Mouse (Mus musculus) gastrocnemius, postnatal 25 days (tissue): ENCODE measurements at regions not wholly inside any gene's neighbourhood (a gene's known extent, or its start where the extent isn't known, plus 50 kb on each side); places are given as distances from the start of the nearest gene placed in this dataset.

Experiments
- DNase-seq: peaks from one replicate; pipeline ENCODE4 v3.0.0; 2022

DNA sequence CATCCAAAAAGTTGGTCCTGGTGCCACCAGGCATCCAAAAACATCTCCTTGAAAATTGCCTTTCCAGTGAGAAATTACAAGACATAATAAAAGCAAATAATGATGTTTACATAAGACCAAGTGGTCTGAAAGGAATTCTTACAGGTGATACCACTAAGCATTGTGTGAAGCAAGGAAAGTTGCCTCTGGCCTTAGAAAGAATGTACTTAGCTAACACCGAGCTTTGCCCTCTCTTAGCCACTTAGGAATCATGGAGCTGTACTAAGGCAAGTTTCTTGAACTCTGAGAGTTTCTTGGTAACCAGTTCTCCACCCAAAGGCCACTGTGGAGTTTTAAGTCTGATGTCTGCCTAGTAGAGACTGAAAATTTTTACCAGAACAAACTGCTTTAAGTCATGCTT, 359.4 kb upstream of the Cdh11 start:
- DNase-seq, result no peak

DNA sequence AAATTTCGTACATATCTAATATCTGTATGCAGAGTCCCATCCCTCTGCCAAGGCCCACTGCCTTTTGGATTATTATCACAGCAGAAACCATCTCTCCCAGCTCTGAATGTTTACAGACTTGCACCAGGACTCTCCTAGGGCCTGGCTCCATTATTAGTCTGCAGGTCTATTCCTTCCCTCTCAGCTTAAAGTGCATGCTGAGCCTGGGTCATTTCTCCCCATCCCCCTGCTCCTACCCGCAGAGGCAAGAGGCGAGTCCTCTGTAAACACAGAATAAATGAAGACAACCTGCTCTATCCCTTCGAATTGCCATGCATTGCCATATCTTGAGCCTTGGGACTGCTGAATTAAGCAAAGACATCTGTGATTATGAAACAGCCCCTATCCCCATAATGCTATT, 362.6 kb upstream of the Cdh11 start:
- DNase-seq, result no peak

DNA sequence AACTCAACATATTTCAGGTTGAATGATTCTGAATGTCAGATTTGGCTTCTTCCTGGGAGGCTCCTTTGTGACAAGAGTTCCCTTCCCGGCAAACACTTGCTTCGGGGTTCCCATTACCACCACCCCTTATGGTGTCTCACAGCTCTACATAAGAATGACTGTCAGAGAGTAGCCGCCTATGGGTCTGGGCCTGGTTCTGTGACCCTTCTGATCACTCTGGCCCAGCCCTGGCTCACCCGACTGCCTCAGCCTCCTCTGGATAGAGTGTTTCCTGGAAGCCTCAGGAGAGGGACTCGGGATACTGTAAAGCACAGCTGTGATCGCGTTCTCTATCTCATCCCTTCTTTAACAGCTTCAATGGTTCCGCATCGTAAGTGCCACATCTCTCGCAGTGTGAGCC, 363.0 kb upstream of the Cdh11 start:
- DNase-seq, result no peak

DNA sequence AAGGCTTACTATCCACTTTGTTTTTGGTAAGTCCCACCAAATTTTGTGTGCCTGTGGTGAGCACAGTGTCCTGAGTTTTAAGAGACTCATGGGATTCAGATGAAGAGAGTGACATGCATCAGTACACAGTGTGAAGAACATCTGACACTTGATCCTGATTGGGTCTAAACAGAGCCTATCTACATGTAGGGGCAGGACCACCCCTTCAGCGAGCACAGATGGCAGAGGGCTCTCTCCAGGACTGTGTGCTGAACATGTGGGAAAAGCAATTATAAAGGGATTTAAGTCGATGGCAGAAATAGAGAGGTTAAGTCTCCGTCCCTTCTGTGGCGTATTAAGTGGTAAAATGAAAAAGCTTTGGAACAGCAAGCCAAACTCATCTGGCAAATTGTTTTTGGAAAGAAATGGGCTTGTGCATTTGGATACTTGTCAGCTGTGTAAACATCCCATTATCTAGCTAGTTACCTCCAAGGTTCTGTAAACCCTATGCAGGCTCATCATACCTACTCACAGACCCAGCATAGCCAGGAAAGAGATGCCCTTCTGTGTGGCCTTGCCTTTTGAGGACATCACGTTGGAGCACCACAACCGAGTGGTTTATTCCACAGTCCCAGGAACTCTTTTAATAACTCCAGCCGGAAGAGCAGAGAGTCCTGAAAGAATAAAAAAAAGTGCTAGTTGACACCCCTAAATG, 381.3 kb upstream of the Cdh11 start:
- no peak for DNase-seq

DNA sequence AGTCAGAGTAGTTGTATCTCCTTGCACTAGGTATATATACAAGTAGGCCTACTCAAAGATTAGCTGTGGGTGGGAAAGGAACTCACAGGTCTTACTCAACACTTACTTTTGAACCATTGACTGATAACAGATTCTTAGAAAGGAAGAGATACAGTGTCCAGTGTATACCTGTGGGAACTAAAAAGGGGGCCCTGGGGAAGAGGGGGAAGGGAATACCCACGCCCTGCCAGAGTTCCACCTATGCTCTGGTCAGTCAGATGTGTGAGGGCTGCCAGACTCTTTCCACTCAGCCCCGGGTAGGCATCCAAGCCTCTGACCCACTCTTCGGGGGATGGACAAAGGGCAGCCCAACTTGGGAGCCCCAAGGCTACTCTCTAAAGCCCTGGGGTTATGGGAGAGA, 387.9 kb upstream of the Cdh11 start:
- DNase-seq, result no peak

DNA sequence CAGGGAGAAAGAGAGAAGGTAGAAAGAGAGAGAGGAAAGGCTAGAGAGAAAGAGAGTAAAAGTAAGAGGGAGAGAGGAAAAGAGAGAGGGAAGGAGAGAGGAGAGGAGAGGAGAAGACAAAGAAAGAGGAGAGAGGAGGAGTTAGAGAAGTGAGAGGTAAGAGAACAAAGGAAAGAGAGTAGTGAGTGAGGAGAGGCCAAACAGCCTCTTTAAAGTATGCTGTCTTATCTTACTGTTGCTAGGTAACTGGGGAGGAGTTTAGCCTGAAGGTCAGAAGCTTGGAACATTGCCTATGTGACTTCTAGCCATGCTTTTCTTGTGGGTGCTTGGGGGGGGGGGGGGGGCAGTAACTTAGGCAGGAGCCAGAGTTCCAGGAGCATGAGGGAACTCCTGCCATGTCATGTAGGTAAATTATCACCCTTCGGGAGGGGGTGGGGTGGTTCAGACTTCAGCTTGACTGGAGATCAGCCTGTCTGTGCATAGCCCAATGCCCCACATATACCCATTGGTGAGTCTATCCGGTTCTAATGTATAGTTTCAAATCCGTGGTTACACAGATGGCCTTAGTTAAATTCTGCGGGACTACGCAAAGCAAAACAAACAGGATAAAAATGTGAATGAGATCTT, 388.5 kb upstream of the Cdh11 start:
- no peak for DNase-seq

DNA sequence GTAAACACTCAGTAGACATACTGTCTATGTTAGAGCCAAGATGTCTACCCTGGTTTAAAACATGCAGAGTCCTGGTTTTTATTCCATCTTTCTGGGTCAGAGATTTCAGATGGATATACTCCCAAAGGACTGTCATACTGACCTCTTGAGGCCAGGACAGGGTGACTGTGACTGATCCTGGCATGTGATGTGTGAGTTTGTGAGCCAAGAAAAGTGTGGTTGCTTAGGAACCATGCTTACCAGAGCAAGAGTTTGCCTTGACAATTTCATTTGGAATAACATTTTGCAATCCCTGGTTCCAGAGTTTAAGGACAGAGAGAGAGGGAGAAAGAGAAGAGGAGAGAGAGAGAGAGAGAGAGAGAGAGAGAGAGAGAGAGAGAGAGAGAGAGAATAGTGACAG, 395.2 kb upstream of the Cdh11 start:
- no peak for DNase-seq

DNA sequence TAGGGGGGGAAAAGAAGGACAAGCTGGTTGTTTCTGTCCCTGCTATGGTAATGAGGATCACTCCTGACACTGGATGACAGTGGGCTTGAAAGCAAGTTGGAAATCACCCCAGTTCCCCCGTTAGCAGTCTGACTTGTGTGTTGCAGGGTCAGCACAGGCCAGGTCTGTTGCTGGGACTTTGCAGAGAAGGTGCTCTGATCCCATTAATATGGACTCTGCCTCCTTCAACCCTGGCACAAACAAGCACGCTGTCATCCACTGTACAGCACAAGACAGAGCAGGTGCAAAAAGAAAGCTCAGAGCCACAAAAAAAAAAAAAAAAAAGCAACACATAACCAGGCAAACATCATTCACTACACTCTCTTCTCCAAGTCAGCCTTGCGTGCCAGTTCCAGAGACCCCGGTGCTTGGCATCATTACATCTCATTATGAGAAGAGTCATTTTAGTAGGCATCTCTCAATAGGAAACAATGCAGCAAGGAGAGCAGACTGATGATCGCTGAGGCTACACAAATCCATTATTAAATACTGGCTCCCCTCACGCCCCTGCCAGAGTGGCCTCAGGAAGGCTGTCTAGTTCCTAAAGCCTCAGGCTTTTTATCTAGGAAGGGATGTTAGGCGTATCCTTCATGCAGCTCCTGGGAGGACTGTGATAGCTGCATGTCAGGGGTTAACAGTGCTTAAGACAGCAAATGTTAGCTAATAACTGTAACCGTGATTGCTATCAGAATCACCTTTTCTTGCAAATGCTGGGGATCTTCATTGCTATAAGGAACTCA, 403.5 kb upstream of the Cdh11 start:
- DNase-seq, result no peak

DNA sequence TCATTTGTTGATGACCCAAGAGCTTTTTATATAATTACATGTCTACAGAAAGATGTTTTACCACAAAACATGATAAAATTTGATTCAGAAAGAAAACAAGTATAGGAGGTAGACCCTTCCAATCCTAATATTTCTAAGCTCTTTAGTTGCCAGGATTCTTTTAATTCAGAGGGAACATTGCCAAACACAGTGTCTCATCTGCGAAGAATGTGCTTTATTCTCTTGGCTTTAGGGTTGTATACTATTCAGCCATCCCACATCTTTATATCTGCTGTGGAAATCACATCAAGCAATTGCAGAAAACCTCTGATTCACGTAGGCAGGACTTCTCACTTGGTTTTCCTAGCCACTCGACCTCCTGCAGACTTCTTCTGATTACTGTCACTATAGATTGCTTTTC, 412.8 kb upstream of the Cdh11 start:
- no peak for DNase-seq

DNA sequence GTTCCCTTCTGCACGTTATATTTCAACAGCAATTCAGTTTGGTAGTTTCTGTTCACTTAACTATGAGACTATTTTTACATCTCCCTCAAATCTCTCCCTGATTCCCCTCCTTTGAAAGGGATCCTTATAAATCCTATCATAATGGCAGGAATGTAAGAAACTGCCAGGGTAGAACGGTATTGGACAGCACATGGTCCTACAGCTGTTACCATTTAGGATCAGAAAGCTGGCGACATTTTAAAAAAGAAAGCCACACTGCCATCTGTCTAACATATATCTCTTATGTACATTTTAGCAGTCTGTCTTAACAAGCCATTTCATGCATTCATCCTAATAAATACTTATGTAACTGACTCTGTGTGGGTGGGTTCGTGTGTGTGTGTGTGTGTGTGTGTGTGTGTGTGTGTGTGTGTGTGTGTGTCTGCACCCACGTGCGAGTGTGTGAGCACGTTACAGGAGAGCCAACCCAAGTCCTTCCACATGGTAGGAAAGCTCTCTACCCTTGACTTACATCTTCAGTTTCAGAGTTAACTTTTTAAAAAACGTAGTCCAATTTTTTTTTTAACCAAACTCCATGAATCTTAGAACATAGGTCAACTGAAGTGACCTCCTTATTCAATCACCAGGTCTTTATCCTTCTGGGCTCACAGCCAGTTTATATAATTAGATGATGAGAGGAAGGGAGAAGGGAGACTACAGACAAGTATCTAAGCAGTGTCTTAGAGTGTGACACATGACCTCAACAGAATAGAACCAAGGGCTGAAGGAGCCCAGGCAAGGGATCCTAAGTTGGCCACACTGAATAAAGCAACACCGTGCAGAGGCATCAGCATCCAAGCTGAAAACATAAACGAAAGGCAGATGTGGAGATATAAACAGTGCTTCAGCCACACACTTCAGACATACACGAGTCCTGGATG, 414.5 kb upstream of the Cdh11 start:
- DNase-seq, result no peak

DNA sequence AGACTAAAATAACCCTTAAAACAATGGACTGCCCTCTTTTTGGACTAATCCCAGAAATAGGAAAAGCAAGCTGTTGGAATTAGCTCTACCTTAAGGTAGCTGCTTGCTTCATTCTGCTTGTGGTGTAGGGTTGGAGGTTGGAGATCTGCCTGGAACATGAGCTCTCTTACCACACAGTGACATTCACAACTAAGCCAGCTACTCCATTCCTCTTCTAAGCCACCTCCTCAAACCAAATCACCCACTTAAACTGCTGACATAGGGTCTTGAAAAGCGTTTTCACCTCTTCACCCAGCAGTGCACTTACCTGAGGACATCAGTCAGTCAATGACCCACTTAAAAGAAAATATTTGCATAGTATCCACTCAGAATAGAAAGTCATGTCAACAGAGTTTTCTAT, 418.3 kb upstream of the Cdh11 start:
- DNase-seq, result no peak

DNA sequence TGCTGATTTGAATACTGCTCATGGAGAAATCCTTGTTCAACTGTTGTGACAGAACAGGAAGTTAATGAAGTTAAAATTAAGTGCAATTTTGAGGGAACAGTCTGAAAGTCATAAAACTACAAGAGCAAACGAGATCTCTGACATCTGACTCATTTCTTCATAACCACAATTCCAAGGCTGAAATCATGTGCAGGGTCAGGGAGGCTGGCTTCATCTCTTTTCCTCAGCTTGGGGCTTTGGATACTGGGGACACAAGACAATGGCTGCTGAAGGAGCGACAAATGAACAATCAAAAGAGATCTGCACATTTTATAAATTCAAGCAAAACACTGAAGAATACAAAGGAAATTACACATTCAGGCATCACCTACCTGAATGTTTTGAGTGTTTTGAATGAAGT, 429.2 kb upstream of the Cdh11 start:
- no peak for DNase-seq

DNA sequence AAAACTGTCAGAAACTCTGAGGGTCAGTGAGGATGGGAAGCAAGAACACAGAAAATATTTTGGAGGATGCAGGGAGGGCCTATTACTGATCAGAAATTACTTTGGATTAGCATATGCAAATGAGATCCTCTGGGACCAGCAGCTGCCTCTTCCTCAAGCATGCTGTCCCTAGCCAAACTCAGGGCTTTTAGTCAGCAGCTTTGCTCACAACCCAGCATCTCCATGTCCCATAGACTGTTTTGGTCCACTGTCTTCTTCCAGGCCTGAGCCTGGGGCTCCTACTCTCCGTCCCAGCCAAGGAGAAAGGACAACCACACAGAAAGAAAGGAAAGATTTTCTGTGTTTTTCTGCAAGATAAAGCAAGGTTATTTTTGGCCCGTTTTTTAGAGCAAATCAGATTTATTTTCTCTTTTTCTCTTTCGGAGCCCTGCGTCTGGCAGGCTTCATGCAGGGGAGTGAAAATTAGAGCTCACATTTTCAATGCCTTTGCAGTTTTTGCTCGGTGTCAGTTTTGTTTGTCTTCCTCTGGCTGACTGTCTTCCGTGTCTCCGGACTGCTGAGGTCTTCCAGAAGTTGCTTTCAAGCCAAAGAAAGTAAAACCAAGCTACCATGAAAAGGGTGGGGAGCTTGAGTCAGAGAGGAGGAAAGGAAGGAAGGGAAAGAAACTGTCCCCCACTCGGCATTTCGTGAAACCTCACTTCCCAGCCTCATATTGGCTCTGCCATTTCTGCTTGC, 445.5 kb upstream of the Cdh11 start:
- no peak for DNase-seq

DNA sequence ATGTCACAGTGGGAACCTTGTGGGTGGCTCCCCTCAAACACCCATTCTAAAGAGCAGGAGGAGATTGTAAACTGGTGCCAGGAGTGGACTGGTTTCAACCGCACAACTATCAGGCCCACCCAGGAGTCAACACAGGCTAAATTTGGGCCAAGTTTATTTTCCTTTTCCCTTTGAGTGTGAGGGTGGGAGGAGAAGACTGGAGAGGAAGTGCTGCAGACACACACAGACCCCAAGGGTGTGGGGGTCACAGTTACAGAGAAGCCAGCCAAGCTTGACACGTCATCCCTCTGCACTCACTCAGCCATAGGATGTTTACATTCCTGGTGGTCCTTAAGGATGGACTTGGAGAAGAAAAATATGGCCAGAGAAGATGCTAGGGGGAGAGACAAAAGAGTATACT, 448.9 kb upstream of the Cdh11 start:
- DNase-seq, result no peak

DNA sequence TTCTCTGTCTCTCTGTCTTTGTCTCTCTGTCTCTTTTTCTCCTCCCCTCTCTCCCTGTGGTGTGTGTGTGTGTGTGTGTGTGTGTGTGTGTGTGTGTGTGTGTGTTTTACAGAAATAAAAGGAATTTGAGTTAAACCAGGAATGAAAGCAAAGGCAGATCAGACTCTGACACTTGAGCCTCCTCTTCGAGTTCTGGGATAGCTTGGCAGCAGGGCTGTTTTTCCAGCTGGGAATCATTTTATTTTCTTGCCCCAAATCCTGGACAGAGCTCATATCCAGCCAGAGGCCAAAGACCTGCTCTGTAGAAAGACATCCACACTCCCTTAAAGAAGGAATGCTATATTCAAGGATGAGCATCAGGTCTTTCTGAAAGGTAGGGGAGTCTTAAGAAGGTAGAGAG, 450.2 kb upstream of the Cdh11 start:
- peak; percentile 37 for DNase-seq

DNA sequence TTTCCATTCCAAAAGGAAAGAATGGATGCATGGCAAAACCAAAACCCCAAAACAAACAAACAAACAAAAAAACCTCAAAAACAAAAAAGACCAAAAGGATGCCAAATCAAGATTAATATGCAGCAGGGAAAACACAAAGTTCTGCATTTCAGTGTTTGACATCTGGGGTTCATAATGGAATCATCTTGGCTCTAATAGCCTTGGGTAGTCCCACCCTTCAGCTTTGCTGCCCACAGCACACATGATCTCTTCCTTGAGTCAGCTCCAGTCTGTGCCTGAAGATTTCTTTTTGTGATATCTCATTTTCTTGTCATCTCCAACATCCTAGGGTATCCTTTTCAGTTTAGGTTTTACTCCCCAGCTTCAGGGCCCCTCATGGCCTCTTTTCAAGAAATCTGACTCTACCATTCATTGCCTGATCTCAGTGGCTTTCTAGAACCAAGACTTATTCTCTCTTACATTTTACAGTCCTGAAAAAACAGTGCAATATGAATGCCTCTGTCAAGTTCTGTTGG, 453.1 kb upstream of the Cdh11 start:
- no peak for DNase-seq

DNA sequence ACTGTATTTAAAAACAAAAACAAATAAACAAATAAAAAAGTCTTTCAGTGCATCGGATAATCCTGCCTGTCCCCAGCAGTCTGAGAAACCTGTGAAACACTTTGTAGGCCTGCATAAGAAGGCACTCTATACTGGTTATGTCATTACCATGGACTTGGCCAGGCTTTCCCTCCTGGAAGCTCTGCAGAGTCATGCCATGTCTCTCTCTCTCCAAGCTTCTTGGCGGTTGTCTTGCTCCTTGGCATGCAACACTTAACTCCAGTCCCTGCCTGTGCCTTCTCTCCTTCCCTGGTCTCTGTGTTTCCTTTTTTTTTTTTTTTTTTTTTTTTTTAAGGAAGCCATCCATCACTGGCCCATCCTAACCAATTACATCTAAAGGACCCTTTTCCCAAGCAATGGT, 458.7 kb upstream of the Cdh11 start:
- DNase-seq, result no peak

DNA sequence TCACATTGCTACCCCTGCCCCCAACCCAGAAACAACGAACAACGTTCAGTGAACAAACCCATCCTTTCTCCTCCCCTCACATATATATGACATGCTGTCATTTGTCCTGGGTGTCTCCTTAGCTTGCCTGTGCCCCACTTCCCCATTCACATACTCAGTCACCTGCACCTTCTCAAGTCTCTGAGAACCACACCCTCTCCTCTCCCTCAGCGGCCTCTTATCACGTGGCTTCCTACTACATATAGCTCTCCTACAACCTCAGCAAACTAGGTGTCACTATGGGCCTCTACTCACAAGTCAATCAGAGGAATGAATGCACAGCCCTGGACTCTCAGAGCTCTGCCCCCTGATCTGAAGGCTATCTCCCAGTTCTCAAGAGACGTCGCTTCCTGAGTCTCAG, 459.2 kb upstream of the Cdh11 start:
- DNase-seq, result no peak

DNA sequence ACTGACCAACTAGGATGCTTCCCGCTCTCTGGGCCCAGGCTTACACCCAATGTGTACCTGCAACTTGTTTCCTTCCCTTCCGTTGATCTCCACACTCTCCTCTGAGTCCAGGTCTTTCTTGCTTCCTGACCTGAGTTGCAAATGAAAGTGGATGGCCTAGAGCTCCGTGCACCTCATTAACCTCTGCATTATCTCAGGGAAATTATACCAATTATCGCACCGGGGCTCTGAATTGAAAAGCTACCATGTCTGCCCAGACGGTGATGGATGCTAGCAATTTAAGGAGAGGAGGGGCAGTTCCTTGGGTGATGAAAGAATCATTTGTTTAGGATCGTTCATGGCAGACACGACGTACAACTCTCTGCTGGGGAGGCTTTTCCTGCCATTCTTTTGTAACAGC, 460.4 kb upstream of the Cdh11 start:
- DNase-seq, result no peak

DNA sequence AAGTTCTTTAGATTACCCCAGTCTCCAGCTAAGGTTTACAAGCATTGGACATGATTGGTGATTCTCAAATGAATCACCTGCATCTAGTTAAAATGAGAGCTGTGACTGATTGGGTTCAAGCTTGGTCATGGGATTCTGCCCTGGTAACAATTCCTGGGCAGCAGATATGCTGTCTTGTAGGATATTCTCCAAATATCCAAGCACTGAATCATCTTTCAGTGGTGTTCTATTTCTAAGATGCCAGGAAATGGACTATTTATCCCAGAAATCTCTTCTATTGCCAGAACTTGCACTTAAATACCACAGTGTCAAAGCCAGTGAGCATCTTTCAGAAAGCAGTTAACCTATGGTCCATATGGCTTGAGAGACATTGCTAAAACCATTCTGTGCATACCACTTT, 475.8 kb upstream of the Cdh11 start:
- DNase-seq, result no peak

DNA sequence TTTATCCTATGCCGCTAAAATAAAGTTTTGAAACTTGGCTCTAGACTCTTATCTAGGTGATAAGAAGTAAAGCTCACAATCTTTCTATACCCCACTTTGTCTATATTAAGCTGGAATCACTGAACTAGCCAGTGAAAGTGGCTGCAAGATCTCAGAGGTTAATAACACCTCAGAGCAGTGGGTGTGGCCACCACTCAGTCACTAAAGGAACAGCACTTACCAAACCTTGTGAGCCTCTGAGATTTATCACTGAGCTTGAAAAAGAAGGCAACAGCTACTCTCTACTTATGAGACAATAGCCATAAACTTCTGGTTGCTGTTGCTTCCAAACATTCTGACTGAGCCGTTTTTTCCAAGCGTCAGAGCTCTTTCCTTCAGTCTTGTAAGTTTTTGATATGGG, 484.6 kb upstream of the Cdh11 start:
- DNase-seq, result no peak
